Mouse (Mus musculus): Measurements from ENCODE around the gene Ripor2.
A peak's percentile ranks its signal among the peaks of the same experiment; 100 is the strongest.

Ripor2 gene

DNA sequence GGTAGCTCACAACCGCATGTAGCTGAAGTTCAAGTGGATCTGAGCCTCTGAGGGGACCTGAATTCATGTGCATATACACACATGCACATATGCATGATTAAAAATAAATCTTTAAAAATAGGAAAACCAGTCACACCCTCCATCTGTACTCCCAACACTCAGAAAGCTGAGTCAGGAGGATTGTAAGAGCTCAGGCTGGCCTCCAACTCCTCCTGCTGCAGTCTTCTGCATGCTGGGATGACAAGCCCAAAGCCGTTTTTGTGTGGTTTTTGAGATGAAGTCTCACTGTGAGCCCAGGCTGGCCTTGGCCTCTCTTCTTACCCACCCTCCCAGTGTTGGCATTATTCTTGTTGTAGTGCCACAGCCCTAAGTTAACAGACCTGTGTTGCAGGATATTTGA lies 196.0 kb downstream of the Ripor2 start:
- DNase-seq, result no peak

DNA sequence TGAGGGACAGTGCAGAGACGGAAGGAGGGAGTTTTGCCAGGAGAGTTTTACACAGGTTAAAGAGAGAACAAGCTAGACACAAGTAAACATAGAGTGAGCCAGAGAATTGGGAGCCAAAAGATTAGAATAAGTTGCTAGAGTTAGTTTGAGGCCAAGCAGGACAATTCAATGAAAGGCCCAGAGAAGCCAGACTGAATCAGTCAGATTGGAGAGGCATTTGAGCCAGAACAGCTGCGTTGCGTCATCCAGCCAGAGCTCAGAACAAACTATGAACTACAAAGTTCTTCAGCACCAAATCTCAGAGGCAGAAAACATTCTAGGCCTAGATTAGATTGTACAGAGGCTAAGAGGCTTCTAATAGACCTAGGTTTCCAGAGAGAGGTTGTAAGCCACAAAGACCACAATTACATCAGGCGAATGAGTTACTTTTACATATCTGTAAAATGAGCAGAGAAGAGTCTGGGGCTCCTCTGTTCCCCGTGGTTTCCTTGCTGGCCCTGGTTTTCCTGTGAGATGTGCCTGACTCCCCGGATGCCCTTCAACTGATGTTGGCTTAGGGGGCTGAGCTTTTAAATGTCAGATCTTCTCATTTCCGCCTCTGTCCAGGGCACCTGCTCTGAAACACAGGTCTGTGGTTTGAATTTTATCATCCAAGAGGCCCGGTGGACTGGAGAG lies 196.9 kb downstream of the Ripor2 start:
- peak; percentile 32 for DNase-seq

GRCm38 (mm10) chr13:24781916-24782315 lies 199.9 kb downstream of the Ripor2 start:
- DNase-seq, result no peak

All from thymus, postnatal 25 days (tissue).